Mouse (Mus musculus): ENCODE data around the gene Cldn10. TPM values are rescaled to one million over a fixed set of nuclear protein-coding genes. Genes with fewer than 3 reads are reported as not detected.

Cldn10 gene
- total and polyA plus RNA-seq, 2 experiments: 0.09 TPM; not detected in 1

GRCm38 (mm10) chr14:118883344-118884249 is 95.9 kb downstream of the Cldn10 start:
- no peak overlapping the region for H3K27ac ChIP-seq (replicated peaks; ENCODE audit: insufficient read depth, low read depth, low read length)
- no peak for DNase-seq (ENCODE audit: extremely low read depth, low read depth, low spot score)
- no peaks in the 10 kb centered on the region for H3K4me1 ChIP-seq (ENCODE audit: control insufficient read depth, insufficient read depth, low read length)
- H3K27me3 ChIP-seq (ENCODE audit: control insufficient read depth, insufficient read depth, low read length): no peaks in the 10 kb centered on the region
- H3K9ac ChIP-seq (ENCODE audit: low read depth, low read length): no peak overlapping the region
- H3K4me3 ChIP-seq (ENCODE audit: insufficient read depth, low read depth, low read length): no peak overlapping the region
- 81% methylated on average over 18 of the region's 18 CpGs for WGBS
- no peak for TF ChIP-seq POLR2A (IDR thresholded peaks at IDR 0.05; ENCODE audit: extremely low read depth, insufficient read depth, low read length)
- TF ChIP-seq CTCF (IDR thresholded peaks at IDR 0.05; ENCODE audit: low read depth, low read length): no peak
- no peaks in the 10 kb centered on the region for H3K79me2 ChIP-seq (ENCODE audit: control insufficient read depth, insufficient read depth, low read length)
- no peaks in the 10 kb centered on the region for H3K36me3 ChIP-seq (ENCODE audit: control insufficient read depth, insufficient read depth, low read length)

GRCm38 (mm10) chr14:118884250-118884556 is 96.5 kb downstream of the Cldn10 start:
- no peak for DNase-seq (ENCODE audit: extremely low read depth, low read depth, low spot score)
- no peak overlapping the region for H3K27ac ChIP-seq (replicated peaks; ENCODE audit: insufficient read depth, low read depth, low read length)
- no peaks in the 10 kb centered on the region for H3K4me1 ChIP-seq (ENCODE audit: control insufficient read depth, insufficient read depth, low read length)
- no peaks in the 10 kb centered on the region for H3K79me2 ChIP-seq (ENCODE audit: control insufficient read depth, insufficient read depth, low read length)
- TF ChIP-seq CTCF (IDR thresholded peaks at IDR 0.05; ENCODE audit: low read depth, low read length) (no peak), POLR2A (IDR thresholded peaks at IDR 0.05; ENCODE audit: extremely low read depth, insufficient read depth, low read length) (no peak)
- no peak overlapping the region for H3K9ac ChIP-seq (ENCODE audit: low read depth, low read length)
- no peak overlapping the region for H3K4me3 ChIP-seq (ENCODE audit: insufficient read depth, low read depth, low read length)
- no peaks in the 10 kb centered on the region for H3K27me3 ChIP-seq (ENCODE audit: control insufficient read depth, insufficient read depth, low read length)
- WGBS: 82% methylated on average over 7 of the region's 7 CpGs
- H3K36me3 ChIP-seq (ENCODE audit: control insufficient read depth, insufficient read depth, low read length): no peaks in the 10 kb centered on the region

- Histone ChIP-seq H3K79me2 (ENCODE audit: control insufficient read depth, insufficient read depth, low read length) (no peaks in the 10 kb centered on the region), H3K4me1 (ENCODE audit: control insufficient read depth, insufficient read depth, low read length) (no peaks in the 10 kb centered on the region), H3K27me3 (ENCODE audit: control insufficient read depth, insufficient read depth, low read length) (no peaks in the 10 kb centered on the region), H3K27ac (replicated peaks; ENCODE audit: insufficient read depth, low read depth, low read length) (no peak overlapping the region), H3K4me3 (ENCODE audit: insufficient read depth, low read depth, low read length) (no peak overlapping the region), H3K36me3 (ENCODE audit: control insufficient read depth, insufficient read depth, low read length) (no peaks in the 10 kb centered on the region), H3K9ac (ENCODE audit: low read depth, low read length) (no peak overlapping the region)
- TF ChIP-seq POLR2A (IDR thresholded peaks at IDR 0.05; ENCODE audit: extremely low read depth, insufficient read depth, low read length): no peak
- no peak for TF ChIP-seq CTCF (IDR thresholded peaks at IDR 0.05; ENCODE audit: low read depth, low read length)
- DNase-seq (ENCODE audit: extremely low read depth, low read depth, low spot score): no peak
- 89% methylated on average over 4 of the region's 4 CpGs for WGBS
Measured at GRCm38 (mm10) chr14:118890101-118890500, 102.4 kb downstream of the Cldn10 start.

GRCm38 (mm10) chr14:118895228-118895627 is 107.5 kb downstream of the Cldn10 start:
- Histone ChIP-seq H3K9ac (ENCODE audit: low read depth, low read length) (no peak overlapping the region), H3K27me3 (ENCODE audit: control insufficient read depth, insufficient read depth, low read length) (no peaks in the 10 kb centered on the region), H3K27ac (replicated peaks; ENCODE audit: insufficient read depth, low read depth, low read length) (no peak overlapping the region), H3K4me3 (ENCODE audit: insufficient read depth, low read depth, low read length) (no peak overlapping the region), H3K4me1 (ENCODE audit: control insufficient read depth, insufficient read depth, low read length) (no peaks in the 10 kb centered on the region), H3K36me3 (ENCODE audit: control insufficient read depth, insufficient read depth, low read length) (no peaks in the 10 kb centered on the region), H3K79me2 (ENCODE audit: control insufficient read depth, insufficient read depth, low read length) (no peaks in the 10 kb centered on the region)
- WGBS: 88% methylated on average over 7 of the region's 7 CpGs
- TF ChIP-seq CTCF (IDR thresholded peaks at IDR 0.05; ENCODE audit: low read depth, low read length) (no peak), POLR2A (IDR thresholded peaks at IDR 0.05; ENCODE audit: extremely low read depth, insufficient read depth, low read length) (no peak)
- DNase-seq (ENCODE audit: extremely low read depth, low read depth, low spot score): no peak

GRCm38 (mm10) chr14:118895655-118896054 is 107.9 kb downstream of the Cldn10 start:
- no peak overlapping the region for H3K4me3 ChIP-seq (ENCODE audit: insufficient read depth, low read depth, low read length)
- H3K9ac ChIP-seq (ENCODE audit: low read depth, low read length): no peak overlapping the region
- H3K36me3 ChIP-seq (ENCODE audit: control insufficient read depth, insufficient read depth, low read length): no peaks in the 10 kb centered on the region
- TF ChIP-seq CTCF (IDR thresholded peaks at IDR 0.05; ENCODE audit: low read depth, low read length) (no peak), POLR2A (IDR thresholded peaks at IDR 0.05; ENCODE audit: extremely low read depth, insufficient read depth, low read length) (no peak)
- no peak overlapping the region for H3K27ac ChIP-seq (replicated peaks; ENCODE audit: insufficient read depth, low read depth, low read length)
- 89% methylated on average over 10 of the region's 10 CpGs for WGBS
- H3K4me1 ChIP-seq (ENCODE audit: control insufficient read depth, insufficient read depth, low read length): no peaks in the 10 kb centered on the region
- H3K79me2 ChIP-seq (ENCODE audit: control insufficient read depth, insufficient read depth, low read length): no peaks in the 10 kb centered on the region
- no peak for DNase-seq (ENCODE audit: extremely low read depth, low read depth, low spot score)
- H3K27me3 ChIP-seq (ENCODE audit: control insufficient read depth, insufficient read depth, low read length): no peaks in the 10 kb centered on the region

- H3K9ac ChIP-seq (ENCODE audit: low read depth, low read length): no peak overlapping the region
- H3K36me3 ChIP-seq (ENCODE audit: control insufficient read depth, insufficient read depth, low read length): no peaks in the 10 kb centered on the region
- no peak for DNase-seq (ENCODE audit: extremely low read depth, low read depth, low spot score)
- TF ChIP-seq POLR2A (IDR thresholded peaks at IDR 0.05; ENCODE audit: extremely low read depth, insufficient read depth, low read length): no peak
- no peak for TF ChIP-seq CTCF (IDR thresholded peaks at IDR 0.05; ENCODE audit: low read depth, low read length)
- no peak overlapping the region for H3K4me3 ChIP-seq (ENCODE audit: insufficient read depth, low read depth, low read length)
- H3K27me3 ChIP-seq (ENCODE audit: control insufficient read depth, insufficient read depth, low read length): no peaks in the 10 kb centered on the region
- no peak overlapping the region for H3K27ac ChIP-seq (replicated peaks; ENCODE audit: insufficient read depth, low read depth, low read length)
- H3K4me1 ChIP-seq (ENCODE audit: control insufficient read depth, insufficient read depth, low read length): no peaks in the 10 kb centered on the region
- 84% methylated on average over 11 of the region's 11 CpGs for WGBS
- no peaks in the 10 kb centered on the region for H3K79me2 ChIP-seq (ENCODE audit: control insufficient read depth, insufficient read depth, low read length)
Measured at GRCm38 (mm10) chr14:118899940-118900339, 112.2 kb downstream of the Cldn10 start.

Data from liver, adult 2 months (tissue).